Mouse (Mus musculus) liver, embryonic 14.5 days (tissue): ENCODE data around the gene Fam71b.

ENCODE experiments used
- CTCF ChIP-seq: IDR thresholded peaks from 2 replicates; pipeline ENCODE4 v1.5.1; 2016; ENCODE audit warnings: antibody characterized with exemption, low read depth, control low read depth
- EP300 ChIP-seq: IDR thresholded peaks from 2 replicates; pipeline ENCODE4 v1.6.1; 2016; ENCODE audit warnings: antibody characterized with exemption, low read depth

DNA sequence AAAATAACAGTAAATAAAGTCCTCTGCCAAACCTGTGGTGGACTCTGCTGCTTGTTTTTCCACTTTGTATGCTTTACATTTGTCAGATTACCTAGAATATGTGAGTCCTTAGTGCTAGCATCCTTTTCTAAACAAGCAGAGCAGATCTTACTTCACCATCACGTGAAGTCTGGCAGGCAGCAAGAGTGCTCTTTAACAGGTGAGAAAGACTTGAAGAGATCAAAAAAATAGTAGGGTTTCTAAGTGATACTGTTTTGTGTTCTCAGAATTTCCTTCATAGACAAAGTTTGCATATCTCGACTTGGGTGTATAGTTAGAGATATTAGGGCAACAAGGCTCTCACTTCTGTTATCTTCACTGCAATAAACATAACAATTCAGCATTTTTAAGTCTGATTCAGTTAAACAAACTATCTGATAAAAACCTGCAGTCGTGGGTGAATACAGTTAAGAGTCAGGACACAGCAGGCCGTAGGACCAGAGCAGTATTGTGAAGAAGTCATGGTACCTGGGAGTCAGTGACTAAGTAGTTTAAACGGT, 42.7 kb downstream of the Fam71b start:
- TF ChIP-seq CTCF: no peak
- TF ChIP-seq EP300: peak; percentile 49
